Mouse (Mus musculus): ENCODE data around the gene Disp1.

The Disp1 gene

DNA sequence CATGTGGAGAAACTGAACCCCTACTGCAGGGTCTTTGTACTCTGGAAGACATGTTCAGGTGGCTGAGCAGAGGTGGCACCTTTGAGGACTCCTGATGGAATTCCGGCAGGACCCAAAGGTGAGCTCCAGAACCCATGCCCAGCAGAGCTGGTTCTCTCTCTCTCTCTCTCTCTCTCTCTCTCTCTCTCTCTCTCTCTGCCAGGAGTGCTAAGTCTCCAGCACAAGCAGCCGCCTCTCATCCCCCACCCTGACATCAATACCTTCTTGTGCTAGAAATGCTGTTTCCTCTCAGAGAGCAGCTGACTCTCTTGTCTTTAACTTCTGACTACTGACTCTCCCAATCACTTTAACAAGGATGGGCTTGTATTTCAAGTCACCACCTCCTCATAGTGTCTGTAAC, 113.8 kb downstream of the Disp1 start:
- in situ Hi-C loops (cut with MboI; ENCODE audit: low pct_unique_long_range_greater_than_20kb in 1 of 2, low sequenced_read_pairs in 2 of 2, unreplicated experiment in 1 of 2), result no loop called here

DNA sequence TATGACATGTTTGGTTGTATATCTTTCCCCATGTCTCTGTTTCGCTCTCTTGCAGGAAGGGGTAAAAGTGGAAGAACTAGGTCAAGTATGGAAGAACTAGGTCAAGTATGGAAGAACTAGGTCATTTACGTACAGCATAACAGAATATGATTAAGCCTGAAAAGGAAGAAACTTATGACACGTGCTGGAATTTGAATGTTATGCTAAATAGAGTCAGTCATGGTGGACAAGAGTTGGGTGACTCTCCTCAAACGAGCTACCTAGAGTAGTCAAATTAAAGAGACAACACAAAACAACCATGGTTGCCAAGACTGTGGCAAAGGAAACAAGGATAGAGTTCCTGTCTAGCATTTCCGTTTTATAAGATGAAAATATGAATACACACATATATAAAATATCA, 116.6 kb downstream of the Disp1 start:
- in situ Hi-C loops (cut with MboI; ENCODE audit: low pct_unique_long_range_greater_than_20kb in 1 of 2, low sequenced_read_pairs in 2 of 2, unreplicated experiment in 1 of 2), result no loop called here

DNA sequence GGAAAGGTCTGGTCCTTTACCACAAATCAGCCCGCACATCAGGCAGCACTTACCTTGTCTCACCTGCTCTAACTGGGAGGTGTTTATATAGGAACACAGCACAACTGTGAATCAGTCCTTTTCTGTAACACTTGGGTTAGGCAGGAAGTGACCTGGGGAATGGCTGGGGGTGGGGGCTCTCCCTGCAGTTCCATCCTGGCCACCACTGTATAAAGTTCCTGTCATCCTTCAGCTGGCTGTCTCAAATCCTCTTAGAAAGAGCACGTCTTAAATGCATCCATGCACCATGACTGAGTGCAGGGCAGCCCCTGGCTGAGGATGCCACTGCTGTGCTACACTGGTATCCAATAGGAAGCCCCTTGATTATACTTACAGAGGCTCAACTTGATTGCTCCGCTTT, 118.5 kb downstream of the Disp1 start:
- in situ Hi-C loops (cut with MboI; ENCODE audit: low pct_unique_long_range_greater_than_20kb in 1 of 2, low sequenced_read_pairs in 2 of 2, unreplicated experiment in 1 of 2), result no loop called here

DNA sequence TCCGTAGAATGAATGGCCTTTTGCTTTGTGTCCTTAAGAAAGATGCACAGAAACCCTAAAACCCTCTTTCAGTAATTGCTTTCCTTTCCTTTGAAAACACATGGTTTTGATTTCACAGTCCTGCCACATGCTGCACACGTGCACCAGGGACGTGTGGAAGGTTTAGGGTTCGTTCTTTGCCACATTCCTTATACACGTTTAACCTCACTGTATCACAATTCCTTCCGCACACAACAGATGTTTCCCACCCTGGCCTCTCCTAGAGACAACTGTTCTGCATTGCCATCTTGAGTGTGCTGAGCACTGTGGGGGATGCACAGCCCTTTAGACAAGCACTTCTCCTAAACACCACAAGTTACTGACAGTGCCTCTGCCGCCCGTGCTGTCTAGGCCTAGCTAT, 119.2 kb downstream of the Disp1 start:
- in situ Hi-C loops (cut with MboI; ENCODE audit: low pct_unique_long_range_greater_than_20kb in 1 of 2, low sequenced_read_pairs in 2 of 2, unreplicated experiment in 1 of 2), result no loop called here

DNA sequence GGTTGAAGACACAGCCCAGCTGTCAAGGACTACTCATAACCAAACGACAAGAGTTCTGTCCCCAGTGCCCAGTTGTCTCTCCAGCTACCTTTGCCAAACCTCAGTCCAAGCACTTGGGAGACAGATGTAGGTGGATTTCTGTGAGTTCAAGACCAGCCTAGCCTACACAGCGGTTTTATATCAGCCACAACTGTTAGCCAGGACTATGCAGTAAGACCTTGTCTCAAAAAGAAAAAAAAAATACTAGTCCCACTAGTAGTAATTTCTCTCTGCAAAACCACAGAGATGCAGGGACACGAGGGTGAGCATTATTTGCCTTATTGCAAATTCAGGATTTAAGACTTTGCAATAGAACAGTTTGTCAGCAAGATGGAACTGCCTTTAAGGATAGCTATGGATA, 120.0 kb downstream of the Disp1 start:
- in situ Hi-C loops (cut with MboI; ENCODE audit: low pct_unique_long_range_greater_than_20kb in 1 of 2, low sequenced_read_pairs in 2 of 2, unreplicated experiment in 1 of 2), result no loop called here

DNA sequence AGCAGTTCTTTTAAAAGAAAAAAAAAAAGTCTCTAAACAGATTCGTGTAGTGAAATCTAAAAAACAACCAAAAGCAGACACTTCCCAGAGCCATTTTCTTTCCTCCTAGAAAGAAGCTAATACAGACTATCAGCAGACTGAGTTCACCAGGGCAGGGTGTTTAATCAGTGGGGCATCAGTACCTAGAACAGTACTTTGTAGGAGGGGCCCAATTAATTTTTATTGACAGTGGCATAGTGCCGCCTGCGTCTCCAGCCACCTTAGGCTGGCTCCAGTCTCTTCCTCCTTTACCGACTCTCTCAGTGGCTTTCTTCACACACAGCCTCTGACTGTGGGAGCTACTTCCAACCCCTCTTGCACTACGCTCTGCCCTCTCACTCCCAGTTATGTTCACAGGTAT, 121.1 kb downstream of the Disp1 start:
- in situ Hi-C loops (cut with MboI; ENCODE audit: low pct_unique_long_range_greater_than_20kb in 1 of 2, low sequenced_read_pairs in 2 of 2, unreplicated experiment in 1 of 2), result no loop called here

DNA sequence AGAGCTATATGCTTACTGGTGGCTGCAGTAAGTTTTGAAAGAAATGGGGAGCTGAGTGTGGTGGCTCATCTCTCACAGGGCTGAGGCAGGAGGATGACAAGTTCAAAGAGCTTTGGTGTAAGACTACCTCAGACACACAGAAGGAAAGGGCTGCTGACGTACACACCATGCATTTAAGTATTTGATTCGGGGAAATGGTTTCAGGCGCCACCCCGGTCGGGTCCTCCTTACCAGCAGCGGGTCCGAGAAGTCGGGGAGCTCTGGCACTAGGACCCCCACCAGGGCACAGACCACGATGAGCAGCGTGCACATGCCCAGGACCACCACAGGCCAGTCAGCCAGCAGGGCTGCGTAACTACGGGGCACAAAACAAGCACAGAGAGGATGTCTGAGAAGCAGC, 121.6 kb downstream of the Disp1 start:
- in situ Hi-C loops (cut with MboI; ENCODE audit: low pct_unique_long_range_greater_than_20kb in 1 of 2, low sequenced_read_pairs in 2 of 2, unreplicated experiment in 1 of 2), result no loop called here

DNA sequence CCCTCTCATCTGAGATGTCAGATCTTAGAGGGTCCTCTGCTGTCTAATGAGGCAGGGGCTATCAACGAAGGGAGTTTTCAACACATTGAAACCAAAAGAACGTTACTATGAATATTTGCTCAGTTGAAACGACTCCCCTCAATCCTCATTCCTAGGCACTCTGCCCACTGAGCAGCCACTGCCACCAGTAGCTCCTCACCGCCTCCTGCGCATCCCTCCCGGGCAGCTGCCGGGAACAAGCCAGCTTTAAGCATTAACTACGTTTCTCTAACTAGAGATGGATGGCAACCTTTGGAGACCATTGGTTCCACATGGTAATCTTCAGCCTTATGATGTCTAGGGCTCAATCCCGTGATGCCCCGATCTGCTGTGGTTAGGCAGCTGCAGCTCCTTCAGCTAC, 123.7 kb downstream of the Disp1 start:
- in situ Hi-C loops (cut with MboI; ENCODE audit: low pct_unique_long_range_greater_than_20kb in 1 of 2, low sequenced_read_pairs in 2 of 2, unreplicated experiment in 1 of 2), result no loop called here

DNA sequence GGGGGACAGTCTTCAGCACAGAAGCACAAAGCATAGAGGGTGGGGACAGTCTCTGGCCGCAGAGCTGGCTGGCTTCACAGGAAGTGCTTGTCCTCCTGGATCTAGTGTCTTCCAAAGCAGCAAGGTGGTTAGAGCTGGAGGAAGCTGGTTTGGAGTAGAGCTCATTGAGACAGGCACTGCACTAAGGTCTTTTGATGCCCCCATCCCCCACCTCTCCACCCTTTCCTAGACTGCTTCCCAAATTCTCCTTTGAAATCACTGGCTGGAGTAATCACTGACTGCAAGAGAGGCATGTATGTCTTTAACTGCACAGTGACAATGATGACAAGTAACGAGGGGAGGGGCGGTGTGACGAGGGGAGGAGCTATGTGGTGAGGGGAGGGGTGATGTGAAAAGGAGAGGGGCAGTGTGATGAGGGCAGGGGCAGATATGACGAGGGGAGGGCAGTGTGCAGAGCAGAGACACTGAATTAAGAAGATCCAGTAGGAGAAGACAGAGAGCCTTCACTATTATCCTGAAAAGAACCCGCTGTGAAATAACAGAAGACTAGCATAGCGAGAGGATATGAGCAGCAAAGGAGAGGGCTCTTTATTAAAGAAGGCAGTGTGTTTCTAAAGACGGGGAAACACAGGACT, 125.8 kb downstream of the Disp1 start:
- in situ Hi-C loops (cut with MboI; ENCODE audit: low pct_unique_long_range_greater_than_20kb in 1 of 2, low sequenced_read_pairs in 2 of 2, unreplicated experiment in 1 of 2), result no loop called here

DNA sequence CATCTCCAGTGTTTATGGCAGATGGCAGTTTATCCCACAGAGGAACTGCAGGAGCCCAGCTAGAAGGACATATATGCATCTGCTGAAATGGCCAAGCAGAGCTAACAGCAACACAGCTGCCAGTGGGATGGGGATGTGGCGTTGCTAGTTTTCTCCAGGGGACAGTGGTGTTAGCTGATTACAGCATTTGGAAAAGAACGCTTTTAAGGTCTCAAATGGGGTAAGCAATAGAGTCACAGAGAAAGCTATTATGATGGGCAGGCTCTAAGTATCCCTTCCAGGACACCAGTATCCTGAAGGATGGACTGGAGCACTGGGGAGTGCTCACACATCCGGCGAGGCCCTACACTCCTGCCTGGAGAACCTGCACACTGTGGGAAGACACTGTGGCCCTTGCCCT, 129.0 kb downstream of the Disp1 start:
- in situ Hi-C loops (cut with MboI; ENCODE audit: low pct_unique_long_range_greater_than_20kb in 1 of 2, low sequenced_read_pairs in 2 of 2, unreplicated experiment in 1 of 2), result no loop called here

DNA sequence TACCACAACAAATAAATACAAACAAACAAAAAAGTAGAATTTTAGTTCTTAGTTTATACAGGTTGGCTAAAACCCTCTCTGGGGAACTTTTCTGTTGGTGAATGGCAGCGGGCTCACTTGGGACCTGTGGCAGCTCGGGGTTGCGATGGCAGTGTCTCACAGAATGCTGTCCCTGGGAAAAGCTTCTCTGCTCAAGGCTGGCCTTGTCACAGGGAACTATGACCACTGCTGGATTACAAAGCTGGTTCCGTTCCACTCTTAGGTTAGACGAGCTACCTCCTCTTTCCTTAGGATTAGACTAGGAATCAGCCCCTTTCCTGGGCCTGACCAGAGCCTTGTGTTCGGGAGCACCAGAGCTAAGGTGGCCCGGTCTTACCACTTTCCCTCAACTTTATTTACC, 130.1 kb downstream of the Disp1 start:
- in situ Hi-C loops (cut with MboI; ENCODE audit: low pct_unique_long_range_greater_than_20kb in 1 of 2, low sequenced_read_pairs in 2 of 2, unreplicated experiment in 1 of 2), result no loop called here

DNA sequence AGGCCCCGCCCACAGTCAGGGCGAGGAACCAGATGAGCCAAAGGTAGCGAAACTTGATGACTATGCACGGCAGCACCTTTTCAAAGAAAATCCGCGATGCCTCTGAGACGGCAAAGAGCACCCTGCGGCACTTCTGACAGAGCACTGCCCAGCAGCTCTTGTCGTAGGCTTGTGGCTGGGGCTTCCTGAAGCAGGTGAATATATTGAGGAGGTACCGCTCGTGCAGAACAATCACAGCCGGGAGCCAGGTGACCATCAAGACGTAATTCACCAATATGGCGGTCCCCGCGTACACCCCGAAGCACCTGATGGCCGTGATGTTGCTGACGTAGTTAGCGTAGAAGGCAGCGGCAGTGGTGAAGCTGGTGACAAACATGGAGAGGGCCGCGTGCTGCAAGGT, 132.7 kb downstream of the Disp1 start:
- in situ Hi-C loops (cut with MboI; ENCODE audit: low pct_unique_long_range_greater_than_20kb in 1 of 2, low sequenced_read_pairs in 2 of 2, unreplicated experiment in 1 of 2), result no loop called here

DNA sequence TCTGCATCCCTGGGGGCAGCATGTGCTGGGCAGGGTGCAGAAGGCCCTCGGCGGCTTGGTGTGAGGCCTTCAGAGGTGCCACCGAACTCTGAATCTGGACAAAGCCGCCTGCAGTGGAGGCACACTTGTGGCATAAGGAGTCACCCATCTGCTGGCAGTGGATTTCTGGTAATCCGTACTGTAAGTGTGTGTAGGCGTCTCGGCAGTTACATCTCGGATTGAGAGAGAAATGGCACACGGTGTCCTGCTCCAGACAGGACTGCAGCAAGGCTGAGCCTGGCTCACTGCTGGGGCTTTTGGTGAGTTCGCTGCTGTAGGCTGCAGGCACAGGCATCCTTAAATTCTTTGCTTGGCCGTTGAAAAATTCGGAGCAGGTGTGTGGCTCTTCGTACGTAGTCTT, 134.5 kb downstream of the Disp1 start:
- in situ Hi-C loops (cut with MboI; ENCODE audit: low pct_unique_long_range_greater_than_20kb in 1 of 2, low sequenced_read_pairs in 2 of 2, unreplicated experiment in 1 of 2), result no loop called here

DNA sequence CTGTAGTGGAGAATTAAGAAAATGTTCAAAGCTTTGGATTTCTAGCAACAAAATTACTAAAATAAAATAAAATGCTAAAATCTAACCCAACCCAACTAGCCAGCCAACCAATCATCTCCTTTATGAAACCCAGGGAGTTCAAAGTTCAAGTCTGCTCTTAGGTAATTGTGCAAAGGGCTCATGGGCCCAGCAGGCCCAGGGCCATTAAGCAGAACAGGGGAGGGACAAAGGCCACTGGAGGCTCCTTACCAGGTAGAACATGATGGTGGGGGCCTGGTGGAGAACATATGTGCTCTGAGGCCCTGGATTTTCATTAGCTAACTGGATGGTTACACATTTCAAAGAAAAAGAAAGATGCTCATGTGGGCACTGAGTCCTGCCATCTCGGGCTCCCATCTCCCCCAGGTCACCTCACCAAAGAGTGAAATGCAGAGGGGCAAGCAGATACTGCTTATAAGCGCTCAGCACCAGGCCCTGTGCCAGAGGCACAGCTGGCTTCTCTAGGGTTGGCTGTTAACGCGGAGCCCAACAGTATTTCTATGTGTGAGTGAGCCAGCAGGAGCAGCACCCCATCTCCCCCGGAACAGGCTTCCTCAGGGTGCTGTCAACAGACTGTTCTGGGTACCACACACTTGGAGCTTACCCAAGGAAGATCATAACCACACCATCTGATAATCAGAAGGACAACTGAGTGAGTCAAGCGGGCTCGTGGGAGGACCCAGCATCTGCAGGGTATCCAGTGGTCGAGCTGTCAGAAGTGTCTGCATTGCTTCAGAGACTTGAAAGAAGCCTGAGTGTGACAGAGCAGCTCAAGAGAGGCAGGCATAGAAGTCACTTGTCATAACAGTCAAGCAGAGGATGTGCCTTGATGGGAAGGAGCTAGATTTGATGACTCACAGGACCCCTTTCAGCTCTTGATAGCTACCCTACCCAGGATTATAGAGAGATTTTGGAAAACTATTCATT, 137.0 kb downstream of the Disp1 start:
- in situ Hi-C loops (cut with MboI; ENCODE audit: low pct_unique_long_range_greater_than_20kb in 1 of 2, low sequenced_read_pairs in 2 of 2, unreplicated experiment in 1 of 2), result no loop called here

DNA sequence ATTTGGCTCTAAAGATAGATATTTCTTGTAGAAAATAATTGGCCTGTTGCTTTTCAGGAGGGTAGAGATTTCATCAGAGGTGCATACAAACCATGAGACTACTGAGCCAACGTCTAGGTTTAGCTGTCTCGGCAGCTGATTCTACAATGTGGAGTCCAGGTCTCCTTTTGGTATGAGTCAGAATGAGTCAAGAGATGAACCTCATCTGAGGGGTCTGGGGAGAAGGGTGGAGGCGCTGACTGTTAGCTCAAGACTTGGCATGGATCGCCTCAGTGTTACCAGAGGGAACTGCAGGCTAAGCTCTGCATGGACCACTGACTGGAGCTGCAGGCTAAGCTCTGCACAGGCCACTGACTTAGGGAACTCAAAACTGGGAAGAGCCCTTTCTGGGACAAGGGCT, 138.9 kb downstream of the Disp1 start:
- in situ Hi-C loops (cut with MboI; ENCODE audit: low pct_unique_long_range_greater_than_20kb in 1 of 2, low sequenced_read_pairs in 2 of 2, unreplicated experiment in 1 of 2), result no loop called here

DNA sequence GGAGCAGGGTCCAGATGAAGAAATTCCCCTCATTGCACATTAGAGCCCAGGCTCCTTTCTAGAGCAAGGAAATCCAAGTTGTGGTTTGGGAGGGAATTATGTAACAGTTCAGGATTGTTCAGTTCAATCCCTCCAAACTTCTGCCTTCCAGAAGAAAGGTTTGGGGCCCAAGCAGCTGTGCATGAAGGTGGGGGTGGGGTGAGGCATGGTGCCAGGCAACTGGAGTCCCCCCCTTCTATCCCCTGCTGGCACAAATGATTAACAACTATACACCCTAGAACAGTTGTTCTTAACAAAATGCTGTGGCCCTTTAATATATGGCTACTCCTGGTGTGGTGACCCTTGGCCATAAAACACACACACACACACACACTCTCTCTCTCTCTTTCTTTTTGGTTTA, 140.2 kb downstream of the Disp1 start:
- in situ Hi-C loops (cut with MboI; ENCODE audit: low pct_unique_long_range_greater_than_20kb in 1 of 2, low sequenced_read_pairs in 2 of 2, unreplicated experiment in 1 of 2), result no loop called here

DNA sequence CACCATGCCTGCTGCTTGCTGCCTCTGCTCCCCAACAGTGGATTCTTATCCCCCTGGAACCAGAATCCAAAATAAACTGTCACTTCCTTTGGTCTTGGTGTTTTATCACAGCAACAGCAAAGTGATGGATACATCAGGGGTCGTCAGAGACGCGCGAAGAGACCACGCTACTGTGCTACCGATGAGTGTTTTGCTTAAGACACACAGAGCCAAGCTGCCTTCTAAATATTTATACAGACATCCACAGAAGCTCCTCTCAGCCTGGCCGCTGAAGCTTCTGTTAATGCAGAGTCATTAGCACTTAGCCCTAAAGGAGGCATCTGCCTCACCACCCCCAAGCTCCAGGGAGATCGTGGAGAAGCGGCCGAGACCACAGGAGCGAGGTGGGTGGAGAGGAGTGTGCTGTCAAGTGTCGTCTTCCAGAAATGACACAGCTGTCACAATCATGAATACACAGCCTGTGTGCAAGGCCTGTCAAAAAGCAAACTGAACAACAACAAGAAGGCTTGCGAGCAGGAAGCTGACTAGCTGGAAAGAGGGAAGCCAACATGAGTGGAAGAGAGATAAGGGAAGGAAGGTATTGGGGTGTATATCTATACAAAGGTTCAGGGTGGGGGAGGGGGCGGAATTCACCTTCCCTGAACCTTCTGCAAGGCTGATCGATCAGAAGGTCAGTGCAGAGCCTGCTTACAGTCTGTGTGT, 146.1 kb downstream of the Disp1 start:
- in situ Hi-C loops (cut with MboI; ENCODE audit: low pct_unique_long_range_greater_than_20kb in 1 of 2, low sequenced_read_pairs in 2 of 2, unreplicated experiment in 1 of 2), result no loop called here

DNA sequence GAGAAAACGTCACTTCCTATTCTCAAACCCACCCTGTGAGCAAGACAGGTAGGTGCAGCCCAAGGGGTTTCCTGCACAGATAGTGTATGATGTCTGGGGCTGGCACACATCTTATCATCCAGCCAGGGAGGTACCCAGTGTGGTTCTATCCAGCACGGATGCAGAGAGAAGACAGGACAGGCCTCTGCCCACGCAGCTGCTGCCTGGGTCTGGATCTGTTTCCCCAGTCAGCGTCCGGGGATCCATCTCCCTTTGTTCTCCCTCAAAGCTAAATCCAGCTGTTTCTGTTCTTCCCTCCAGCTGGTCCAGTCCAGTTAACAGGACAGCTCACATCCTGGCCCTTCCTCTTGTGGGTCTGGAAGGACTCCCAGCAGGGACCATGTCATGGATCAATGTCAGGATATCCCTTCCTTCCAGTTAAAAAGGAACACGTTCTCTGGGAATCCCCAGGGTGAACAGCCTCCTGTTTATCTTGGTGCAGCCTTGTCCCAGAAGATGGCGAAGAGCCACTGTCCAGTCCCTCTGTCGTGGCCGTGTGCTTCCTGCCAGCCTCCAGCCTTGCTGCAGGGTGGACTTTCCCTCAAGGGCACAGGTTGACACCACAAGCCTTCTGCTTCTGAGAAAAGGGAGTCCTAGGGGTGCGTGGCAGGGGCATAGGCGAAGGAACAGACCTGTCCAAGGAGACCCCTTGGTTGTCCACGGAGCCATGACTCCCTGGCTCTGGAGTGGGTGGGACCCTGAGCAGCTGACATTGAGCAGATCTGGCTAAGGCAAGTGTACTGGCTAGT, 148.9 kb downstream of the Disp1 start:
- in situ Hi-C loops (cut with MboI; ENCODE audit: low pct_unique_long_range_greater_than_20kb in 1 of 2, low sequenced_read_pairs in 2 of 2, unreplicated experiment in 1 of 2), result no loop called here
